In genomic region chr11:23149556-23150244, GRCm38 (mm10) we compare ENCODE assay signal across 8 mouse cellular contexts.
A peak's percentile ranks its signal among the peaks of the same experiment; 100 is the strongest.
DNase-seq lines count a peak whose midpoint lies in the region; ATAC-seq and TF ChIP-seq lines count a peak whose summit lies in the region.

No protein-coding gene starts in this region.

- H3K4me2 ChIP-seq in liver, embryonic 12.5 days, result no peak overlapping the region
- H3K4me2 ChIP-seq in midbrain, embryonic 14.5 days (ENCODE audit: low read length), result no peak overlapping the region

- no peaks in the 10 kb centered on the region for H3K9me3 ChIP-seq in liver, embryonic 12.5 days (replicated peaks)
- no peaks in the 10 kb centered on the region for H3K9me3 ChIP-seq in midbrain, embryonic 14.5 days (ENCODE audit: control insufficient read depth, low read length)

- H3K4me1 ChIP-seq in liver, adult 2 months (ENCODE audit: control insufficient read depth, insufficient read depth, low read length), result peaks cover 15% of the 10 kb centered on the region
- H3K4me1 ChIP-seq in liver, embryonic 12.5 days, result 0 out of 2 replicates have a peak, but pooled peaks cover 5% of the 10 kb centered on the region
- no peaks in the 10 kb centered on the region for H3K4me1 ChIP-seq in midbrain, embryonic 14.5 days (ENCODE audit: control insufficient read depth, insufficient read depth, low read length)

- WGBS in liver, adult 2 months, result 70% methylated on average over 5 of the region's 5 CpGs
- 52% methylated on average over 5 of the region's 5 CpGs for WGBS in liver, embryonic 12.5 days (ENCODE audit: insufficient replicate concordance)
- WGBS in midbrain, embryonic 14.5 days, result 65% methylated on average over 5 of the region's 5 CpGs

- intact Hi-C loops in gastrocnemius, postnatal 14 days (cut with DNase I; ENCODE audit: low total_unique reads), result loop anchor here (5.0 to 10.0 kb wide), 2 partner anchors 123 to 145 kb away; partner anchors contain the start of gene Fam161a

- TF ChIP-seq POLR2A in liver, adult 2 months (IDR thresholded peaks at IDR 0.05; ENCODE audit: extremely low read depth, insufficient read depth, low read length), result no peak

- H3K9ac ChIP-seq in liver, adult 2 months (ENCODE audit: low read depth, low read length), result no peak overlapping the region
- H3K9ac ChIP-seq in liver, embryonic 12.5 days, result no peak overlapping the region
- H3K9ac ChIP-seq in midbrain, embryonic 14.5 days (replicated peaks; ENCODE audit: low read length), result no peak overlapping the region

- H3K27me3 ChIP-seq in liver, adult 2 months (ENCODE audit: control insufficient read depth, insufficient read depth, low read length), result no peaks in the 10 kb centered on the region
- H3K27me3 ChIP-seq in liver, embryonic 12.5 days (replicated peaks), result no peaks in the 10 kb centered on the region
- H3K27me3 ChIP-seq in midbrain, embryonic 14.5 days (ENCODE audit: control insufficient read depth, insufficient read depth, low read length), result no peaks in the 10 kb centered on the region

- H3K4me3 ChIP-seq in liver, adult 2 months (ENCODE audit: insufficient read depth, low read depth, low read length), result no peak overlapping the region
- no peak overlapping the region for H3K4me3 ChIP-seq in liver, embryonic 12.5 days
- H3K4me3 ChIP-seq in midbrain, embryonic 14.5 days (replicated peaks; ENCODE audit: low read depth, low read length), result no peak overlapping the region

- peak; percentile 31 for TF ChIP-seq CTCF in liver, adult 2 months (IDR thresholded peaks at IDR 0.05; ENCODE audit: low read depth, low read length)

- no peak for ATAC-seq in liver, embryonic 12.5 days
- no peak; the same call in 1 of the 2 replicates for ATAC-seq in midbrain, embryonic 14.5 days (ENCODE audit: low FRiP score, low TSS enrichment)

- peak; percentile 63 for DNase-seq in liver, adult 2 months (ENCODE audit: extremely low read depth, low read depth, low spot score)
- DNase-seq in NIH3T3 (ENCODE audit: low read depth), result peak; percentile 70
- DNase-seq in embryo, embryonic 10.5 days (ENCODE audit: low spot score), result peak; percentile 87
- DNase-seq in induced T-regulatory cell, adult 2 months (ENCODE audit: low read depth), result peak; percentile 69
- peak; percentile 85 for DNase-seq in midbrain, embryonic 14.5 days
- DNase-seq in gastrocnemius, postnatal 14 days, result no peak
- no peak for DNase-seq in layer of hippocampus, postnatal 25 days (ENCODE audit: extremely low spot score in 1 of 2, low spot score in 1 of 2)

- H3K27ac ChIP-seq in liver, adult 2 months (replicated peaks; ENCODE audit: insufficient read depth, low read depth, low read length), result no peak overlapping the region
- no peak overlapping the region for H3K27ac ChIP-seq in liver, embryonic 12.5 days
- no peak overlapping the region for H3K27ac ChIP-seq in midbrain, embryonic 14.5 days (replicated peaks; ENCODE audit: low read depth, low read length)

- H3K36me3 ChIP-seq in liver, adult 2 months (ENCODE audit: control insufficient read depth, insufficient read depth, low read length), result no peaks in the 10 kb centered on the region
- no peaks in the 10 kb centered on the region for H3K36me3 ChIP-seq in liver, embryonic 12.5 days
- no peaks in the 10 kb centered on the region for H3K36me3 ChIP-seq in midbrain, embryonic 14.5 days (ENCODE audit: control insufficient read depth, insufficient read depth, low read length)

- no peaks in the 10 kb centered on the region for H3K79me2 ChIP-seq in liver, adult 2 months (ENCODE audit: control insufficient read depth, insufficient read depth, low read length)

Comparison
In these comparisons a context has a peak if more than half of its experiments do, and no peak if none do; other contexts are left out.
1. DNase-seq: peak in liver, adult 2 months (single experiment), NIH3T3 (single experiment), embryo, embryonic 10.5 days (single experiment), induced T-regulatory cell, adult 2 months (single experiment) and midbrain, embryonic 14.5 days (single experiment); none in gastrocnemius, postnatal 14 days (single experiment) and layer of hippocampus, postnatal 25 days (0 of 2).